Mouse (Mus musculus) cerebellum, adult (tissue): ENCODE results near the gene Dnajc28.
"Not testable (repeated sequence)": the region's sequence is repeated elsewhere in the genome, so short reads cannot be mapped to it uniquely, and the experiment has no call there.

Source experiments
- ATAC-seq: cut with Nextera tagmentation; 2 replicates; pipeline ENCODE4 v1.9.2; 2017; ENCODE audit warnings: mild to moderate bottlenecking, moderate library complexity, mixed read lengths; ENCODE audit not compliant: insufficient number of reproducible peaks, low FRiP score, low TSS enrichment

Gene Dnajc28

DNA sequence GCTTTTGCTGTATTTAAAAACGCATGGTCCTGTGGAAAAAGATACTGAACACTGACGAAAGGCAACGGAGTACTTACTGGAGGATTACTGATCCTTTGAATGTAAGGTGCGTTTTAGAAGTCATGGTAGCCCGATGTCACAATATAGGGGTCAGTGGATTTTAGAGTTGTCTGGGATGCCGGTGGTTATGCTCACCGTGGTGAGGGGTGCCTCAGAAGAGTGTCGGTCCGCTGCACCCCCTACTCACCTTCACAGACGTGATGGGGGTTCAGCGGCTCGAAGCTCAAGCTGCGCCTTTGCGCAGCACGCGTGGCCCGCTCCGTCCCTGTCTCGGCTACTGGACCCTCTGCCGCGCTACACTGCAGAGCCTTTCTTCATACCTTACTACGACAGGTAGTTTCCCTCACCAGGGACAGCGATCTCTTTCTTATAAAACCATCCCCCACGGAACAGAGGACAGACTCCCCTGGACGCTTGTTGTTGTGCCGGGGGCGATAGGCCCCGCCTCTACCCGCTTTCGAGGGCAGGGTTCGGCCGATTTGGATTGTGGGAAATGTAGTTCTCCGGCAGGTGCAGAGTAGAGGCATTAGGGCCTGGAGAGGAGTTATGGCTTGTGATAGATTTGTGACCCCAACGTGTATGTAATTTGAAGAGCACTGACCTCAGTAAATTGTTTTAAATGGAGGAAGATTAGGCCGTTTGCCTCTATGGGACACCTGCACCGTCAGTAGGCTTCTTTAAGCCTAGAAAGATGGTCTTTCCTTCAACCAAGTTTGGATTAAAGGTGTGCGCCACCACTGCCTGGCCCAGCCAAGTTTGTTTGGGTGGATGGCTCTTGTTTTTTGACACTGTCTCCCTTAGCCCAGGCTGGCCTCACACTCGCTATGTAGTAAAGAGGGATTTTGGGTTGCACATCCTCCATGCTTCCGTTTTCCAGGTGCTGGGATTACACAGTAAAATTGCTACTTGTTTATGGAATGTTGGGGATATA is at the start of gene Dnajc28:
Gene Dnajc28 (minus strand): TSS at position 516 of the 991 bp plus-strand sequence.
- ATAC-seq = peak; percentile 88

- no peak for ATAC-seq
Observed at GRCm38 (mm10) chr16:91663795-91664194, 45.0 kb upstream of the Dnajc28 start.

DNA sequence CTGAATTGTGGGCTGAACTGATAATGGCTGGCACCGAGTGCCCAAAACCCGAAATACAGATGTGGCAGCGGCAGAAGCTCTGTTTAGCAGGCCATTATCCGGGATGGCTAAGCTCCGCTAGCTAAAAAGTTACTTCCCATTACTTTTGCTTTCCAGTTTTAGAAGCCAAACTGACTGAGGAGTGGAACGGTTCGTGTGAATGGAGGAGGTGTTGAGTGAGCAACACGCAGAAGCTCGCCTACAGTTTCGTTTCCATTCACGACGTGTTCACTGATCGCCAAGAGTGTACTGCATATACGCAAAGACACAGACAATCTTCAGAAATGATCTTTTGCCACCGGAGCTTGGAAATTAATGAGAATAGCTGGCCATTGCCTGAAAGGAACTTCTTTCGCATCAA is 43.5 kb upstream of the Dnajc28 start:
- ATAC-seq = no peak

DNA sequence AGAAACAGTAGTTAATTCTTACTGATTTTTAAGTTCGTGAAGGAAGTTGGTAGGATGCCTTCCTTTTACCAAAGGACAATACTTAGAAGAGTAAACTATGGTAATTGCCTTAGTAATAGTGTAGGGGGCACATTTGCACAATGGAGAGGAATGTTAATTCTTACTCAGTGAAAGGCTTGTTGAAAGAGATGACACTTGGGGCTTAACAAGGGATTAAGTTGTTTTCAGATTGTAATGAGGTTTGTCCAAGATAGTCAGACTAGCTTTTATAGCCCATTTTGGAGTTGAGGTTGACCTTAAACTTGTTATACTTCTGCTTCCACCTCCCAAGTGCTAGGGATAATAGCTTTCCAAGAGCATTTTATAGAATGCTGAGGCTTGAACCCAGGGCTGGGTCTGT is 42.6 kb upstream of the Dnajc28 start:
- no peak for ATAC-seq

DNA sequence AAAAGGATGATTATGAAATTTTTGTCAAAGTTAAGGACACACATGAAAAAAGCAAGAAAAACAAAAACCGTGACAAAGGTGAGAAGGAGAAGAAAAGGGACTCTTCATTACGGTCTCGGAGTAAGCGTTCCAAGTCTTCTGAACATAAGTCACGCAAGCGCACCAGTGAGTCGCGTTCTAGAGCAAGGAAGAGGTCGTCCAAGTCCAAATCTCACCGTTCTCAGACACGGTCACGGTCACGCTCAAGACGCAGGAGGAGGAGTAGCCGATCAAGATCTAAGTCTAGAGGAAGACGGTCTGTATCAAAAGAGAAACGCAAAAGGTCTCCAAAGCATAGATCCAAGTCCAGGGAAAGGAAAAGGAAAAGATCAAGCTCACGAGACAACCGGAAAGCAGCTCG is 41.0 kb upstream of the Dnajc28 start:
- ATAC-seq = no peak

- ATAC-seq = no peak
Observed at GRCm38 (mm10) chr16:91658471-91658870, 39.6 kb upstream of the Dnajc28 start.

DNA sequence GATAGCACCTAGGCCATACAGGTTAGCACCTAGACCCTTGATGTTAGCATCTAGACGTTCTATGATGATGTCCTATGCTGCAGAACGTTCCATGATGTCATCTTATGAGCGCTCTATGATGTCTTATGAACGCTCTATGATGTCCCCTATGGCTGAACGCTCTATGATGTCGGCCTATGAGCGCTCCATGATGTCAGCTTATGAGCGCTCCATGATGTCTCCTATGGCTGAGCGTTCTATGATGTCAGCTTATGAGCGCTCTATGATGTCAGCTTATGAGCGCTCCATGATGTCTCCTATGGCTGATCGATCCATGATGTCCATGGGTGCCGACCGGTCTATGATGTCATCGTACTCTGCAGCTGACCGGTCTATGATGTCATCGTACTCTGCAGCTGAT is 38.5 kb upstream of the Dnajc28 start:
- ATAC-seq = no peak

DNA sequence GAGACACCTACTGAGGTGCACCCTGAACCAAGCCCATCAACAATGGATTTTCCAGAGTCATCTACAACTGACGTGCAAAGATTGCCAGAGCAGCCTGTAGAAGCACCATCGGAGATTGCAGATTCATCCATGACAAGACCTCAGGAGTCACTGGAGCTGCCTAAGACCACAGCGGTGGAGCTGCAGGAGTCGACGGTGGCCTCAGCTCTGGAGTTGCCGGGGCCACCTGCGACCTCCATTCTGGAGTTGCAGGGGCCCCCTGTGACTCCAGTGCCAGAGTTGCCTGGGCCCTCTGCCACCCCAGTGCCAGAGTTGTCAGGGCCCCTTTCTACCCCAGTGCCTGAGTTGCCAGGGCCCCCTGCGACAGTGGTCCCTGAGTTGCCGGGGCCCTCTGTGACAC is 36.5 kb upstream of the Dnajc28 start:
- ATAC-seq = no peak

DNA sequence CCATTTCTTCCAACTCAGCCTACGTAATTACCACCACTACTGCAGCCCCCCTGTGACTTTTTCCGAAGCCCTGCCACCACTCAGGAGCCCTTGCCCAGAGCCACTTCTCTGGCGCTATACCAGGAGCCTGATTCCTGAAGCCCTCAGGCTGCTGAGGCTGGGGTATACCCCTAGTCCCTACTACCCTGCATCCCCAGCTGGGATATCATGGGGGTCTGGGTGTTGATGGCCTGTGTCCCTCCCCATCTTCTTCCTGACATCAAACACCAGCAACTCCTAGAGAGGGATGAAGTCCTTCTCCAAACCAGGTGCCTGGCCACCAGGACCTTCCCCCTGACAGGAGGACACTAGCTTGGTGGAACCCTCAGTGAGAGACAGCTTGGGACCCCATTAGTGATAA is 33.4 kb upstream of the Dnajc28 start:
- ATAC-seq = no peak

GRCm38 (mm10) chr16:91649781-91650180 is 31.0 kb upstream of the Dnajc28 start:
- no peak for ATAC-seq

GRCm38 (mm10) chr16:91649246-91649645 is 30.4 kb upstream of the Dnajc28 start:
- no peak for ATAC-seq

DNA sequence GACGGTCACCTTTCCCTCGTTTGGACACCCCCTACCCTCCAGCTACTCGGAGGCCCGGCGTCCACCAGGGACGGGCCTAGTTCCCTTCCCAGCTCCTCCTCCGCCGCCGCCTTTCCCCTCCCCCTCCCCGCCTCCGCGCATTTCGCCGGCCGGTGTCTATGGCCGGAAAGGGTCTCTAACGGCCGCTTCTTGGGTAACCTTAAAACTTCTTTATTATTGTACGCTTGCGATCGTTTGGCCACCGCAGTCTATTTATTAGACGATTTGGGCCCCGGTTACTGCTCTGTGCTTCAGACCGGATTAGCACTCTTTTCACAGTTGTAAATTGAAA is 29.4 kb upstream of the Dnajc28 start:
- no peak for ATAC-seq

DNA sequence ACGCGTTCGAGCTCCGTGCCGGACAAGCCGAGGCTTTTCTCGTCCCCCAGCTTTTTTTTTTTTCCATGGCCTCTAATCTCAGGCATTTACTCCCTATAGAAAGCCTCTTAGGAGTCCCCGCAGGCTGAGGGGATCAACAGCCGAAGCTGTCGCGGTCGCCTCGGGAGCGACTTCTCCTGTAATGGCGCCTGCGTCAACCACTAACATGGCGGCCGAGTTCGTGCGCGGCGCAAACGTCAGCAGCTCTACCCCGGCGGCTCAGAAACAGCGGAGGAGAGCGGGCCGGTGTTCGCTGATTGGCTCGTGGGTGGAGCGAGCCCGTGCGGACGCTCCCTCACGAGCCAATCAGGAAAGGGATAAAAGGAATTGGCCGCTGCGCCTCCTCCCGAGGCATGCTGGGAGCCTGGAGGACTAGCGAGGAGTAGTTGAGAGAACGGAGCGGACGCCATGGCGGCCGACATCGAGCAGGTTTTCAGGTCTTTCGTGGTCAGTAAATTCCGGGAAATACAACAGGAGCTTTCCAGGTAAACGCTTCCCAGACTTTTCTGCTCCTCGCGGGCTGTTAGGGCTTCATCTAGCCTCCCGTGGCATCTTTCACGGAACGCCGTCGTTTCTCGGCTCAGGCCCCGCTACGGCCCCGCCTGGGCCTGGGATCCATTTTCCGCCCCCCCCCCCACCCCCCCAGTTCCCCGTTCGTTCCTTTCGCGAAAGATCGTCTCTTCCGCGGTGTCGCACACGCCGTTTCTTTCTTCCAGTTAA is 28.8 kb upstream of the Dnajc28 start, which contains the start of gene Son:
Gene Son (plus strand): TSS at position 46 of the 759 bp plus-strand sequence.
- ATAC-seq = peak; percentile 95

DNA sequence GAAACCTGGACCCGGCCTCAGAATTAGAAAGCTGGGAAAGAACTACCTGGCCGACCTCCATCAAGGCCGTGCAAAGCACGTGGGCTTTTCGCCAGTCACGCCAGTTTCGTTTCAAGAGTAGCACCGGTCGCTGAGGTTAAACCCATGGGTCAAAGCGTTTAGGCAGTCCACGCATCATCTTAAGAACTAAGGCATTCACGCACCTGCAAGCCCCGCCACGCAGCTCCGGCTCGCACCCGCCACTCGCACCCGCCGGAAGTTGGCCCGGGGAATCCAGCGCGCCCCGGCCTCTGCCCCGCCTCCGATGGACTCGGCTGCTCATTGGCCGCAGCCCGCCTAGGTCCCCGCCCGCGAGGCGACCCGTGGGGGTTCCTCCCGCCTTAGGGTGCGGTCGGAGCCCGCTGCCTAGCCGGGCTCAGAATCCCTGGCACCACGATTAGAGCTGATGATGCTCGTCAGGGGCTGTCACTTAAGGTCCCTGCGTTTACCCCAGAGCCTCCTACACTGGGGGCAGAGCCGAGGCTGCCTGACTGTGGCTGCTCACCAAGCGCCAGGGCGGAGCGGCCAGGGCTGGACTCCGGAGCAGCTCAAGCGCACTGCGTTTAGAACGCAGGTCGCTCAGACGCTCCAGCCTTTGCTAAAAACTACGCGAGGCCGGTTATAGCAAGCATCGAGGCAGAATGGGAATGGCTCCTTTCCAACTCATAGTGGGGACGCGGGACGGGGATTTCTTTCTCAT is 28.0 kb upstream of the Dnajc28 start, which contains the start of gene Gart:
Gene Gart (minus strand): TSS at position 272 of the 739 bp plus-strand sequence.
- peak; percentile 91 for ATAC-seq

DNA sequence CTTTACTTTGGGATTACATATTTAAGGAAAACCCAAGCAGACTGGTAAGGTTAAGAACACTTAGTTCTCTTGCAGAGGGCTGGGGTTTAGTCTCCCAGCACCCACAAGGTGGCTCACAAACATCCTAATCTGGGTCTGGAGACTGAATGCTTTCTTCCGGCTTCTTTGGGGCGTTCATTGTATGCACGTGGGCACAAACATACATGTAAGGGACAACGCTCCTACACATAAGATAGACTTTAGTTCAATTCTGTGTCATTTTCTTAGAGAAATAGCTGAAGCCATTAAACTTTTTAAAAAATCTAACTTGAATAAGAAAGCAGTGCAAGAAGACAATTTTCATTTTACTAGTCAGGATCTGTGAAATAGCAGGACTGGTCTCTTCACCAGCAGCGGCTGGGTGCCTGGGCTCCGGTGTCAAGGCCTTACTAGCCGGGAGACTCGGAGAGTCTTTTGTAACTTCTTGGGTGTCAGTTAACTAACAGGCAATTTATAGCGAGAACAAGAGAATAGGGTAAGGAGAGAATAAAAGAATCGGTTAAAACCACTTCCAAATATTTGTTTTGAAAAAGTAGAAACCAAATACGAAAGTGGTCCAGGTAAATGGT is 27.3 kb upstream of the Dnajc28 start:
- ATAC-seq = no peak

DNA sequence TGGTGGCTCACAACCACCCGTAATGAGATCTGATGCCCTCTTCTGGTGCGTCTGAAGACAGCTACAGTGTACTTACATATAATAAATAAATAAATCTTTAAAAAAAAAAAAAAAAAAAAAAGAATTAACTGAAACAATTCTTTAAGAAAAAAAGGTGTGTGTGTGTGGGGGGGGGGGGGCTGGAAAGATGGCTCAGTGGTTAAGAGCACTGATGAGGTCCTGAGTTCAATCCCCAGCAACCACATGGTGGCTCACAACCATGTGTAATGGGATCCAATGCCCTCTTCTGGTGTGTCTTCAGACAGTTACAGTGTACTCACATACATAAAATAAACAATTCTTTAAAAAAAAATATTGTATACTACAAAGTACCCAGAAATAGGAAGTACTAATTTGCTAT is 26.6 kb upstream of the Dnajc28 start:
- not testable (repeated sequence) for ATAC-seq

DNA sequence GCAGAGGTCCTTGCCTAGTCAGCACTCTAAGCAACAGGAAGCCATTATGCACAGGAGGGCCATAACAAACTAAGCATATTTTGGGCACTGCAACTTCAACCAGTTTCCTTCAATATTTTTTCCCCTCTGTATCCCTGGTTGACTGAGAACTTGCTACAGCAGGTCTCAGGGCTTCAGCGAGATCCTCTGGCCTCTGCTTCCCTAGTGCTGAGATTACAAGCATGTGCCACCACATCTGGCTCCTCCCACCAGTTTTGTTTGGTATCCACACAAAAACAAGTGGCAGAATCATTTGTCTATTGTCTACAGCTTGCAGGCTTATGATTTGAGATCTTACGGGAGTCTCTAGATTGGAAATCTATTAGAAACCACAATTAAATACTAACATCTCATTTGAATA is 26.1 kb upstream of the Dnajc28 start:
- ATAC-seq = no peak

- no peak for ATAC-seq
Observed at GRCm38 (mm10) chr16:91640171-91640570, 21.3 kb upstream of the Dnajc28 start.

DNA sequence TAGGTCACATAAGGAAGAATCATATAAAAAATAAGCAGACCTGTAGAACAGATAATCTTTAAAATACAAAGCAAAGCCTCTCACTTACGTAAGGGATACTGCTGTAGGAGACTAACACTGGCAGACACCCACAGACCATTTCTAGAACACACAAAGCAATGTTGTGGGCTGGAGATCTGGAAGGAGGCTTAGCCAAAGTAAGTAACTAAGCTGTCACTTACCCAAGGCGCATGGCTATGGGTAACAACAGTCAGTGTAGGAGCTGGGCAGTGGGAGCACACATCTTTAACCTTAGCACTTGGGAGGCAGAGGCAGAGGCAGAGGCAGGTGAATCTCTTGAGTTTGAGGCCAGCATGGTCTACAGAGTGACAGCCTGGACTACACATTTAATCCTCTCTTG is 20.8 kb upstream of the Dnajc28 start:
- no peak for ATAC-seq

GRCm38 (mm10) chr16:91639161-91639560 is 20.3 kb upstream of the Dnajc28 start:
- ATAC-seq = no peak
